Mouse (Mus musculus) kidney, adult 11 months (tissue): ENCODE results near the gene Plekha3.

Experiments used
- DNase-seq: peaks from one replicate; pipeline ENCODE4 v3.0.0; 2022

Gene Plekha3

GRCm38 (mm10) chr2:76676401-76677226 lies 1.5 kb downstream of the Plekha3 start:
- DNase-seq = no peak

- no peak for DNase-seq
Observed at GRCm38 (mm10) chr2:76682301-76682700, 7.2 kb downstream of the Plekha3 start.

GRCm38 (mm10) chr2:76686986-76687385 lies 11.9 kb downstream of the Plekha3 start:
- DNase-seq = no peak

GRCm38 (mm10) chr2:76687608-76688007 lies 12.5 kb downstream of the Plekha3 start:
- DNase-seq = no peak

GRCm38 (mm10) chr2:76688162-76688561 lies 13.1 kb downstream of the Plekha3 start:
- no peak for DNase-seq

- peak; percentile 61 for DNase-seq
Observed at GRCm38 (mm10) chr2:76690436-76691204, 15.5 kb downstream of the Plekha3 start.

- DNase-seq = no peak
Observed at GRCm38 (mm10) chr2:76693765-76694164, 18.7 kb downstream of the Plekha3 start.

GRCm38 (mm10) chr2:76695290-76695689 lies 20.2 kb downstream of the Plekha3 start:
- DNase-seq = peak; percentile 40

GRCm38 (mm10) chr2:76702188-76702587 lies 27.1 kb downstream of the Plekha3 start:
- DNase-seq = no peak

GRCm38 (mm10) chr2:76702751-76703150 lies 27.7 kb downstream of the Plekha3 start:
- no peak for DNase-seq

- DNase-seq = no peak
Observed at GRCm38 (mm10) chr2:76705655-76706054, 30.6 kb downstream of the Plekha3 start.

- DNase-seq = no peak
Observed at GRCm38 (mm10) chr2:76708512-76708911, 33.4 kb downstream of the Plekha3 start.

- DNase-seq = no peak
Observed at GRCm38 (mm10) chr2:76714984-76715383, 39.9 kb downstream of the Plekha3 start.

- no peak for DNase-seq
Observed at GRCm38 (mm10) chr2:76719650-76720049, 44.6 kb downstream of the Plekha3 start.
